Mouse (Mus musculus) C2C12 (cell line): ENCODE results near the gene Wfdc1. TPM values are rescaled to one million over a fixed set of nuclear protein-coding genes. Genes with fewer than 3 reads are reported as not detected.

ENCODE experiments used
- H3K27me3 ChIP-seq: one replicate; pipeline ENCODE4 v1.6.1; 2011; ENCODE audit not compliant: control insufficient read depth, insufficient read depth, insufficient read length
- H3K36me3 ChIP-seq: one replicate; pipeline ENCODE4 v1.6.1; 2011; ENCODE audit not compliant: control insufficient read depth, insufficient read depth
- H3K4me3 ChIP-seq: one replicate; pipeline ENCODE4 v1.5.1; 2011; ENCODE audit warnings: mild to moderate bottlenecking, control low read depth; ENCODE audit not compliant: poor library complexity, insufficient read depth, severe bottlenecking
- H3K79me2 ChIP-seq: one replicate; pipeline ENCODE4 v1.6.1; 2011; ENCODE audit not compliant: control insufficient read depth, insufficient read depth
- H3K79me3 ChIP-seq: one replicate; pipeline ENCODE4 v1.6.1; 2011; ENCODE audit warnings: low read depth, control low read depth
- H3ac ChIP-seq: one replicate; pipeline ENCODE3; 2011; ENCODE audit warnings: low read depth; ENCODE audit not compliant: control insufficient read depth, insufficient read length
- CEBPB ChIP-seq: IDR thresholded peaks from one replicate; pipeline ENCODE4 v1.6.1; 2011; ENCODE audit warnings: low read depth, mild to moderate bottlenecking, control low read depth, moderate library complexity
- CTCF ChIP-seq: IDR thresholded peaks from one replicate; pipeline ENCODE4 v1.5.1; 2011; ENCODE audit not compliant: control insufficient read depth, insufficient read depth, insufficient read length
- FOSL1 ChIP-seq: IDR thresholded peaks from one replicate; pipeline ENCODE4 v1.8.0; 2011; ENCODE audit warnings: mild to moderate bottlenecking, low read length; ENCODE audit not compliant: poor library complexity, insufficient read depth, severe bottlenecking
- MAX ChIP-seq: IDR thresholded peaks from one replicate; pipeline ENCODE4 v1.6.1; 2011; ENCODE audit warnings: mild to moderate bottlenecking, control low read depth
- MYOD1 ChIP-seq: IDR thresholded peaks from one replicate; pipeline ENCODE4 v1.6.1; 2011; ENCODE audit warnings: low read depth; ENCODE audit not compliant: control insufficient read depth, insufficient read length
- MYOG ChIP-seq: IDR thresholded peaks from one replicate; pipeline ENCODE4 v1.6.1; 2011; ENCODE audit not compliant: control insufficient read depth, insufficient read length; ENCODE audit errors: extremely low read depth
- USF1 ChIP-seq: IDR thresholded peaks from one replicate; pipeline ENCODE4 v1.6.1; 2011; ENCODE audit warnings: low read depth, mild to moderate bottlenecking, control low read depth, moderate library complexity
- polyA plus RNA-seq: library from polyadenylated mRNA; unstranded; fragments of >200 nt; fragmentation: generic; extraction: Trizol; gene quantifications from one replicate; pipeline ENCODE4 v1.2.1, GENCODE M21; 2012; ENCODE audit warnings: missing spikeins

Wfdc1 gene
- polyA plus RNA-seq, 1 experiment = not detected

GRCm38 (mm10) chr8:119644429-119644960 lies 21.7 kb upstream of the Wfdc1 start:
- Histone ChIP-seq H3K36me3 (no peaks in the 10 kb centered on the region), H3K79me2 (no peaks in the 10 kb centered on the region), H3ac (no peak overlapping the region), H3K79me3 (no peaks in the 10 kb centered on the region), H3K27me3 (peaks cover 47% of the 10 kb centered on the region), H3K4me3 (no peak overlapping the region)
- no peak for TF ChIP-seq CEBPB

- H3K79me3 ChIP-seq = no peaks in the 10 kb centered on the region
- peaks cover 49% of the 10 kb centered on the region for H3K27me3 ChIP-seq
- H3K36me3 ChIP-seq = no peaks in the 10 kb centered on the region
- no peaks in the 10 kb centered on the region for H3K79me2 ChIP-seq
- no peak for TF ChIP-seq CEBPB
- no peak for TF ChIP-seq USF1
- TF ChIP-seq FOSL1 = no peak
- TF ChIP-seq CTCF = no peak
- no peak for TF ChIP-seq MYOD1
- TF ChIP-seq MAX = no peak
- no peak for TF ChIP-seq MYOG
- no peak overlapping the region for H3K4me3 ChIP-seq
- H3ac ChIP-seq = no peak overlapping the region
Observed at GRCm38 (mm10) chr8:119644981-119645597, 21.1 kb upstream of the Wfdc1 start.

DNA sequence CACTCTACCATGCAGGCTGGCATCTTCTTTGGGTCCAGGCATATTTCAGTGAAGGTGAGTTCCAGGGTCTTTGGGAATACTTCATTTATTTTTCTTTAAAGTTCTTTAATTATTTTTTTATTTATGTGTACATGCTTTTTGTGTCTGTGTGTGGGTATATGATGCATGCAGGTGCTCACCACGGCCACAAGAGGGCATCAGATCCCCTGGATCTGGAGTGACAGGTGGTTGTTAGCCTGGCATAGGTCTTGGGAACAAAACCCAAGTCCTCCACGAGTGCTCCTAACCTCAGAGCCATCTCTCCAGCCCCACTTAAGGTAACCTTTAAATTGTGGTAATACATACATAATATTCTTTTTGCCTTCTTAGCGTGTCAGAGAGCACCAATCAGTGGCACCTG lies 20.0 kb upstream of the Wfdc1 start:
- Histone ChIP-seq H3K4me3 (no peak overlapping the region), H3K79me3 (no peaks in the 10 kb centered on the region), H3ac (no peak overlapping the region), H3K79me2 (no peaks in the 10 kb centered on the region), H3K27me3 (peaks cover 45% of the 10 kb centered on the region), H3K36me3 (no peaks in the 10 kb centered on the region)
- no peak for TF ChIP-seq MYOG
- no peak for TF ChIP-seq CEBPB
- no peak for TF ChIP-seq FOSL1
- TF ChIP-seq MAX = no peak
- TF ChIP-seq USF1 = no peak
- TF ChIP-seq MYOD1 = no peak
- TF ChIP-seq CTCF = no peak

DNA sequence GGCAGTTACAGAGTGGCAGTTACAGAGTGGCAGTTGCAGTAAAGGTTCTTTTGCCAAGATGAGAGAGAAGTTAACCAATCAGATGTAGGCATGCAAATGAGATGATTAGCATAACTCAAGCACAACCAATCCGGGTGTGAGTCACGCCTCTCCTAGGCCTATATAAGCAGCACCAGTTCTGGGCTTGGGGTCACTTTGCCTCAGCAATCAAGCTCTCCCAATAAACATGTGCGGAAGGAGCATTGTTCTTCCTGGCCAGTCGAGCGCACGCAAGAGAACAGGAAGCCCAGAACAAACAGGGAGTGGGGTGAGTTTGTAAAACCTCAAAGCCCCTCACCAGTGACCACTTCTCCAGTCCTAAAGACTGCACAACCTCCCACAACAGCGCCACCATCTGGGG lies 19.3 kb upstream of the Wfdc1 start:
- H3K36me3 ChIP-seq = no peaks in the 10 kb centered on the region
- H3K27me3 ChIP-seq = peaks cover 49% of the 10 kb centered on the region

GRCm38 (mm10) chr8:119651324-119651723 lies 14.8 kb upstream of the Wfdc1 start:
- Histone ChIP-seq H3ac (no peak overlapping the region), H3K4me3 (no peak overlapping the region), H3K79me3 (no peaks in the 10 kb centered on the region), H3K79me2 (no peaks in the 10 kb centered on the region), H3K36me3 (no peaks in the 10 kb centered on the region), H3K27me3 (peaks cover 43% of the 10 kb centered on the region)
- TF ChIP-seq MAX (no peak), CTCF (no peak), USF1 (no peak), MYOG (no peak), FOSL1 (no peak)

More for the DNA sequence above, 19.3 kb upstream of the Wfdc1 start:
- H3ac ChIP-seq = no peak overlapping the region
- TF ChIP-seq MYOD1 (no peak), USF1 (no peak)
- no peak overlapping the region for H3K4me3 ChIP-seq
- H3K79me3 ChIP-seq = no peaks in the 10 kb centered on the region
- H3K79me2 ChIP-seq = no peaks in the 10 kb centered on the region

GRCm38 (mm10) chr8:119656709-119657464 lies 9.3 kb upstream of the Wfdc1 start:
- TF ChIP-seq USF1 (peak; percentile 62), FOSL1 (no peak)
- peaks cover 22% of the 10 kb centered on the region for H3K27me3 ChIP-seq

More at GRCm38 (mm10) chr8:119656709-119657464, 9.3 kb upstream of the Wfdc1 start:
- Histone ChIP-seq H3K36me3 (no peaks in the 10 kb centered on the region), H3ac (no peak overlapping the region), H3K79me2 (no peaks in the 10 kb centered on the region), H3K79me3 (no peaks in the 10 kb centered on the region), H3K4me3 (no peak overlapping the region)
